Mouse (Mus musculus): ENCODE results near the gene Sel1l3. TPM values are rescaled to one million over a fixed set of nuclear protein-coding genes. Genes with fewer than 3 reads are reported as not detected.

Gene Sel1l3
- polyA plus RNA-seq, 1 experiment from 2014 or later, result 6.9 TPM

- Histone ChIP-seq H3K4me1 (ENCODE audit: control insufficient read depth, insufficient read depth, low read length) (no peaks in the 10 kb centered on the region), H3K4me2 (ENCODE audit: low read depth, low read length) (no peak overlapping the region), H3K27ac (replicated peaks; ENCODE audit: low read depth, low read length) (no peak overlapping the region), H3K4me3 (ENCODE audit: low read depth, low read length) (no peak overlapping the region), H3K9ac (ENCODE audit: low read depth, low read length) (no peak overlapping the region), H3K27me3 (replicated peaks; ENCODE audit: control insufficient read depth, insufficient read depth, low read length) (no peaks in the 10 kb centered on the region), H3K36me3 (ENCODE audit: control insufficient read depth, insufficient read depth, low read length) (no peaks in the 10 kb centered on the region), H3K9me3 (ENCODE audit: control insufficient read depth, low read length) (no peaks in the 10 kb centered on the region)
- no peak for ATAC-seq (ENCODE audit: low read depth)
- DNase-seq (ENCODE audit: low spot score), result no peak
- WGBS, result 51% methylated on average over 7 of the region's 8 CpGs
Observed at GRCm38 (mm10) chr5:53148160-53148923, 65.4 kb downstream of the Sel1l3 start.

DNA sequence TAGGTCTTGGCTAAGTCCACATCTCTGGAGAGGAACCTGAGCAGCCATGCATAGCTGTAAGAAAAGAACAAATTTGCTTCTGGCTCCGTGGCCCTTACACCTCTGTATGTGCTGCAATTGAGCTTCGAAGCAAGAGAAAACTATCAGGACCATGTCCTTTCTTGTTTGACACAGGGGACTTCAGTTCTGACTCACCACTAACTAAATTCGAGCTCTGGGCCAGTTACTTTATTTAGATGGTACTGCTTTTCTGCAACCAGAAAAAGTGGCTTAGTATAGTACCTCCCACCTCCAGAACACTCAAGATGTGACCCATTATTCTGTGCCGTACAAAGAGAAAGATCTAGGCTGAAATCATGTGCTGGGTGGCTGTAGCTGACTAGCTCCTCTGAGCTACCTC lies 66.3 kb downstream of the Sel1l3 start:
- DNase-seq (ENCODE audit: low spot score) (no peak), ATAC-seq (ENCODE audit: low read depth) (no peak)
- Histone ChIP-seq H3K4me2 (ENCODE audit: low read depth, low read length) (no peak overlapping the region), H3K4me1 (ENCODE audit: control insufficient read depth, insufficient read depth, low read length) (no peaks in the 10 kb centered on the region), H3K9ac (ENCODE audit: low read depth, low read length) (no peak overlapping the region), H3K9me3 (ENCODE audit: control insufficient read depth, low read length) (no peaks in the 10 kb centered on the region), H3K36me3 (ENCODE audit: control insufficient read depth, insufficient read depth, low read length) (no peaks in the 10 kb centered on the region), H3K4me3 (ENCODE audit: low read depth, low read length) (no peak overlapping the region), H3K27ac (replicated peaks; ENCODE audit: low read depth, low read length) (no peak overlapping the region), H3K27me3 (replicated peaks; ENCODE audit: control insufficient read depth, insufficient read depth, low read length) (no peaks in the 10 kb centered on the region)
- 83% methylated on average over 4 of the region's 4 CpGs for WGBS

GRCm38 (mm10) chr5:53146684-53147061 lies 67.1 kb downstream of the Sel1l3 start:
- WGBS, result 73% methylated on average over 4 of the region's 4 CpGs
- ATAC-seq (ENCODE audit: low read depth) (no peak), DNase-seq (ENCODE audit: low spot score) (no peak)
- no peak overlapping the region for H3K9ac ChIP-seq (ENCODE audit: low read depth, low read length)
- no peaks in the 10 kb centered on the region for H3K4me1 ChIP-seq (ENCODE audit: control insufficient read depth, insufficient read depth, low read length)
- no peaks in the 10 kb centered on the region for H3K9me3 ChIP-seq (ENCODE audit: control insufficient read depth, low read length)
- H3K27me3 ChIP-seq (replicated peaks; ENCODE audit: control insufficient read depth, insufficient read depth, low read length), result no peaks in the 10 kb centered on the region
- no peak overlapping the region for H3K4me2 ChIP-seq (ENCODE audit: low read depth, low read length)
- H3K27ac ChIP-seq (replicated peaks; ENCODE audit: low read depth, low read length), result no peak overlapping the region
- H3K4me3 ChIP-seq (ENCODE audit: low read depth, low read length), result no peak overlapping the region
- H3K36me3 ChIP-seq (ENCODE audit: control insufficient read depth, insufficient read depth, low read length), result no peaks in the 10 kb centered on the region

DNA sequence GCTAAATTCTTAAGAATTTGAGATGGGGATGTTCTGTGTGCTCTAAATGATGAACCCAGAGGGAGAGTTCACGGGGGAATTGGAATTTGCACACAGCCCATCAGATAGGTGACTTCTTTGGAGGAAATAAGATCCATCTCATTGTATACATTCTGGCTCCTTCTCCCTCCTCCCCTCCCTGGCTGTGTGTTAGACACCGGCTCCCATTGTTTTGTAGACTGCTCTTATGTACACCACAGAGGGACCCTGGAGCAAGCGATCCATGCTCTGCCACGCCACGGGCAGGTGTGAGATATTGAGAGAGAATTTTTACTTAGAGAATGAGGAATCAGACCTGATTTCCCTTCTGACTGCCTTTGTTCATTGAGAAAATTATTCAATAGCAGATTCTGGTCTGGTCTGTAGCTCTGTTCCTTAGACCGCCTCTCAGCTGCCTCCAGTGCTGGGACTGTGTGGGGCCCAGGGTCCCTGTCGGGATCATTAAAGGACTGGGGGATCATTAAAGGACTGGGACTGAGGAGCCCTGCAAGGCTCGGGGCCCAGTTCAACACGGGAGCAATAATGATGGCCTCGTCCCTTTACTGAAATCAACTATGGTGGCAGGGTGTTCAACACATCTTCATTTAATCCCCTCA lies 67.6 kb downstream of the Sel1l3 start:
- Histone ChIP-seq H3K36me3 (ENCODE audit: control insufficient read depth, insufficient read depth, low read length) (no peaks in the 10 kb centered on the region), H3K9ac (ENCODE audit: low read depth, low read length) (no peak overlapping the region), H3K4me1 (ENCODE audit: control insufficient read depth, insufficient read depth, low read length) (no peaks in the 10 kb centered on the region), H3K9me3 (ENCODE audit: control insufficient read depth, low read length) (no peaks in the 10 kb centered on the region), H3K4me3 (ENCODE audit: low read depth, low read length) (no peak overlapping the region), H3K27ac (replicated peaks; ENCODE audit: low read depth, low read length) (no peak overlapping the region), H3K4me2 (ENCODE audit: low read depth, low read length) (no peak overlapping the region), H3K27me3 (replicated peaks; ENCODE audit: control insufficient read depth, insufficient read depth, low read length) (no peaks in the 10 kb centered on the region)
- no peak for ATAC-seq (ENCODE audit: low read depth)
- 46% methylated on average over 10 of the region's 10 CpGs for WGBS
- DNase-seq (ENCODE audit: low spot score), result no peak

DNA sequence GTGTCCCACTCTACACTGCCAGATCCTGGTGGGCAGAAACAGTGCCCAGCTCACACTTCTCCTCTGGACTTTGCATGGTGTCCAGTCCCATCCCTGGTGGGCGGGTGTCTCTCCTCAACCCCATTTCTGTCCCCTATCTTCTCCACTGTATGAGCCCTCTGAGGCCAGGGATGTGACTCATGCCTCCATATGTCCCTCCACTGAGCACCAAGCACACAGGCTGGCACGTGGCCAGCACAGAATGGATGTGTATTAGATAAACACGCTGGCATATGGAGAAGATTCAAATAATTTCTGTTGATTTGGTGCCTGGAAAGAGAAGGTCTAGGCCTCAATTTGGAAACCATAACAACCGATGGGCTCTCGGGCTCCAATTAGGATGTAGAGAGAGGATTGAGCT lies 71.1 kb downstream of the Sel1l3 start:
- 79% methylated on average over 5 of the region's 5 CpGs for WGBS
- no peak for DNase-seq (ENCODE audit: low spot score)

DNA sequence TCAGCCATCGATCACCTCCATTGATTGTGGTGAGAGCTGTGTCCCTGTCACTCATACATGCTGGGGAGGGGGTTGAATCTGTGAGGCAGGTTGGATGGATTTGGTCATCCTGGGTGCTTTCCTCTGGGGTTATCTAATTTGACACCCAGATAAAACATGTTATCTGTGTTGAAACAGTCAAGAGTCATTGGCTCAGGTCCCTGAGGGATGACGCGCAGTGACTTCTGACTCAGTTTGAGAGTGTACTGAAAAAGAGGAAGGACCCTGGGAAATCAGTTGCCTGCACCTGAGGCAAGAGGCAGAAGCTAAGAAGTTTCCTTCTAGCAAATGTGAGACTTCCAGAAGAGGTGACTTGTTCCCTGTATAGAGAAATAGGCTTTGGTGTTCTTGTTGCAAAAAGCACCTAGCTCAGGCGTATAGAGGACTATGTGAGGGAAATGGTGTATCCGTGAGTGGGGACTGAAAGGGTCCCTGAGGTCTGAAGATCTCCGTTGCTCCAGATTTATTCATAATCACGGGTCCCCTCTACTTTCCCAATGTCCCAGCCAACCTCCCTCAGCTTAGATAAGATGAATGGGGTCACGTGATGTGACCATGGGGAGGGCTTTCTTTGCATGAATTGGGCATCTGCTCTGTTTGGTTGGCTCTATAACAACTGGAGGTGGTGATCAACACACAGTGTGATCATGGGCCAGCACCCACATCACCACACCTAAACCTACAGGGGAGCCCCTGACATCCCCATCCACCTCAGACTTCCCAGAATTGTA lies 73.4 kb downstream of the Sel1l3 start:
- Histone ChIP-seq H3K27ac (replicated peaks; ENCODE audit: low read depth, low read length) (no peak overlapping the region), H3K4me1 (ENCODE audit: control insufficient read depth, insufficient read depth, low read length) (0 out of 2 replicates have a peak, but pooled peaks cover 3% of the 10 kb centered on the region), H3K9ac (ENCODE audit: low read depth, low read length) (no peak overlapping the region), H3K9me3 (ENCODE audit: control insufficient read depth, low read length) (no peaks in the 10 kb centered on the region), H3K27me3 (replicated peaks; ENCODE audit: control insufficient read depth, insufficient read depth, low read length) (no peaks in the 10 kb centered on the region), H3K36me3 (ENCODE audit: control insufficient read depth, insufficient read depth, low read length) (no peaks in the 10 kb centered on the region), H3K4me3 (ENCODE audit: low read depth, low read length) (no peak overlapping the region), H3K4me2 (ENCODE audit: low read depth, low read length) (no peak overlapping the region)
- no peak for ATAC-seq (ENCODE audit: low read depth)
- DNase-seq (ENCODE audit: low spot score), result no peak
- WGBS, result 95% methylated on average over 8 of the region's 8 CpGs

More for the DNA sequence above, 71.1 kb downstream of the Sel1l3 start:
- Histone ChIP-seq H3K4me1 (ENCODE audit: control insufficient read depth, insufficient read depth, low read length) (0 out of 2 replicates have a peak, but pooled peaks cover 3% of the 10 kb centered on the region), H3K9me3 (ENCODE audit: control insufficient read depth, low read length) (no peaks in the 10 kb centered on the region), H3K36me3 (ENCODE audit: control insufficient read depth, insufficient read depth, low read length) (no peaks in the 10 kb centered on the region), H3K27me3 (replicated peaks; ENCODE audit: control insufficient read depth, insufficient read depth, low read length) (no peaks in the 10 kb centered on the region), H3K9ac (ENCODE audit: low read depth, low read length) (no peak overlapping the region), H3K4me2 (ENCODE audit: low read depth, low read length) (no peak overlapping the region), H3K27ac (replicated peaks; ENCODE audit: low read depth, low read length) (no peak overlapping the region), H3K4me3 (ENCODE audit: low read depth, low read length) (no peak overlapping the region)
- no peak for ATAC-seq (ENCODE audit: low read depth)

DNA sequence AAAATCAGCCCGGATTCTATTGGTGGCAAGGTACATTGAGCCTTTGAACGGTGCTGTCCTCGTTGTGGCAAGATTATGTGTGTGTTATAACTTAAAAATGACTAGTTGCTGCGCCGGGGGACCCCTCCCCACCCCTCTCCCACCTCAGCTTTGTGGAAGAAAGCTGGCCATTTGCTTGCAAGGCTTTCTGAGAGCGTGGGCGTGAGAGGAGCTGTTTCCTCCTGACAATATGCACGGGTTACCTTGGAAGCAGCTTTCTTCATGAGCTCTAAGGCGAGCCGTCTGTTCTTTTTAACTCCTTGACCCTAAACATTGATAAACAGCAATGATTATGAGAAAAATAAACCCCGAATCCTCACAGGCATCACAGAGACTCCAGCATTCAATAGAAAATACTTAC lies 74.2 kb downstream of the Sel1l3 start:
- Histone ChIP-seq H3K27me3 (replicated peaks; ENCODE audit: control insufficient read depth, insufficient read depth, low read length) (no peaks in the 10 kb centered on the region), H3K36me3 (ENCODE audit: control insufficient read depth, insufficient read depth, low read length) (no peaks in the 10 kb centered on the region), H3K9ac (ENCODE audit: low read depth, low read length) (no peak overlapping the region), H3K27ac (replicated peaks; ENCODE audit: low read depth, low read length) (no peak overlapping the region), H3K4me2 (ENCODE audit: low read depth, low read length) (no peak overlapping the region), H3K4me3 (ENCODE audit: low read depth, low read length) (no peak overlapping the region), H3K4me1 (ENCODE audit: control insufficient read depth, insufficient read depth, low read length) (0 out of 2 replicates have a peak, but pooled peaks cover 3% of the 10 kb centered on the region), H3K9me3 (ENCODE audit: control insufficient read depth, low read length) (no peaks in the 10 kb centered on the region)
- ATAC-seq (ENCODE audit: low read depth), result no peak
- DNase-seq (ENCODE audit: low spot score), result no peak
- WGBS, result 45% methylated on average over 11 of the region's 11 CpGs

- DNase-seq (ENCODE audit: low spot score) (no peak), ATAC-seq (ENCODE audit: low read depth) (no peak)
- Histone ChIP-seq H3K9me3 (ENCODE audit: control insufficient read depth, low read length) (no peaks in the 10 kb centered on the region), H3K27ac (replicated peaks; ENCODE audit: low read depth, low read length) (no peak overlapping the region), H3K9ac (ENCODE audit: low read depth, low read length) (no peak overlapping the region), H3K36me3 (ENCODE audit: control insufficient read depth, insufficient read depth, low read length) (no peaks in the 10 kb centered on the region), H3K4me3 (ENCODE audit: low read depth, low read length) (no peak overlapping the region), H3K27me3 (replicated peaks; ENCODE audit: control insufficient read depth, insufficient read depth, low read length) (no peaks in the 10 kb centered on the region), H3K4me2 (ENCODE audit: low read depth, low read length) (no peak overlapping the region), H3K4me1 (ENCODE audit: control insufficient read depth, insufficient read depth, low read length) (0 out of 2 replicates have a peak, but pooled peaks cover 3% of the 10 kb centered on the region)
- WGBS, result 28% methylated on average over 4 of the region's 4 CpGs
Observed at GRCm38 (mm10) chr5:53139140-53139539, 74.6 kb downstream of the Sel1l3 start.

All from embryonic facial prominence, embryonic 14.5 days (tissue).